Mouse (Mus musculus) forebrain, embryonic 15.5 days (tissue): ENCODE results near the gene Treh. TPM values are rescaled to one million over a fixed set of nuclear protein-coding genes. Genes with fewer than 3 reads are reported as not detected.

Experiments used
- ATAC-seq: fragments of 200-750 bp; cut with Nextera tagmentation; replicated peaks from 2 replicates; pipeline ENCODE4 v1.8.0; 2017; ENCODE audit warnings: mild to moderate bottlenecking, moderate TSS enrichment, moderate library complexity
- H3K27ac ChIP-seq: fragments of 300-500 bp; sonication (generic); replicated peaks from 2 replicates; pipeline ENCODE4 v1.5.1; 2015; ENCODE audit warnings: mild to moderate bottlenecking, inconsistent platforms
- H3K27me3 ChIP-seq: fragments of 300-500 bp; sonication (generic); 2 replicates; pipeline ENCODE4 v1.6.1; 2015; ENCODE audit warnings: inconsistent platforms
- H3K36me3 ChIP-seq: fragments of 300-500 bp; sonication (generic); 2 replicates; pipeline ENCODE4 v1.6.1; 2015; ENCODE audit warnings: mild to moderate bottlenecking, inconsistent platforms
- H3K4me1 ChIP-seq: fragments of 300-500 bp; sonication (generic); 2 replicates; pipeline ENCODE4 v1.6.1; 2015; ENCODE audit warnings: inconsistent platforms
- H3K4me2 ChIP-seq: fragments of 300-500 bp; sonication (generic); replicated peaks from 2 replicates; pipeline ENCODE4 v1.6.1; 2015; ENCODE audit warnings: mild to moderate bottlenecking, inconsistent platforms
- H3K4me3 ChIP-seq: fragments of 300-500 bp; sonication (generic); 2 replicates; pipeline ENCODE4 v1.5.1; 2015; ENCODE audit warnings: mild to moderate bottlenecking, inconsistent platforms
- H3K9ac ChIP-seq: fragments of 300-500 bp; sonication (generic); replicated peaks from 2 replicates; pipeline ENCODE4 v1.6.1; 2015; ENCODE audit warnings: mild to moderate bottlenecking, inconsistent platforms
- H3K9me3 ChIP-seq: fragments of 300-500 bp; sonication (generic); 2 replicates; pipeline ENCODE4 v1.6.1; 2016; ENCODE audit warnings: inconsistent platforms
- WGBS: fragments of 180-500 bp; shearing (Covaris S2); methylation state at CpG from one replicate; pipeline ENCODE4 v1.1.7; 2015; ENCODE audit warnings: mixed read lengths; 5-methylcytosine and 5-hydroxymethylcytosine counted together
- polyA plus RNA-seq: library from polyadenylated mRNA; unstranded; fragments of >200 nt; fragmentation: Nextera tagmentation; extraction: Ambion mirVana; gene quantifications from 2 replicates; pipeline ENCODE4 v1.2.1, GENCODE M21; 2015

The Treh gene
- polyA plus RNA-seq, 1 experiment from 2014 or later, result not detected

DNA sequence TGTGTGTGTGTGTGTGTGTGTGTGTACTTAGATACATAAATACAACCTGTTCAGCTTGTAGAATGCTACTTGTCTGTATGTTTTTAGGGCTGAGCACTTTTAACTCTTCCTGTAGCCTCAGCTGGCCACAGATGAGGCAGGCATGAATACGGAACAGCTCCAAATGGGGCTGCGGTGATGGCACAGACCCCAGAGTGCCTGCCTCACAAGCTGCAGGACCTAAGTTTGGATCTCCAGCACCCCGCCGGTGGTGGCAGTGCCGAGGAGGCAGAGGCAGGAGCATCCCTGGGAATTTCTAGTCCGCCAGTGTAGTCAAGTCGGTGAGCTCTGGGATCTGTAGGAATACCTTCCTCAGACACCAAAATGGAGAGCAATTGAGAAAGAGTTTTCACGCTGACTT, 26.0 kb upstream of the Treh start:
- Histone ChIP-seq H3K4me3 (no peak overlapping the region), H3K9me3 (no peaks in the 10 kb centered on the region), H3K36me3 (no peaks in the 10 kb centered on the region), H3K27me3 (no peaks in the 10 kb centered on the region), H3K27ac (no peak overlapping the region), H3K9ac (no peak overlapping the region), H3K4me1 (no peaks in the 10 kb centered on the region), H3K4me2 (no peak overlapping the region)
- ATAC-seq, result no peak
- 94% methylated on average over 8 of the region's 8 CpGs for WGBS

GRCm38 (mm10) chr9:44647656-44648055, 25.4 kb upstream of the Treh start:
- H3K36me3 ChIP-seq, result no peaks in the 10 kb centered on the region
- no peak overlapping the region for H3K4me2 ChIP-seq
- H3K9ac ChIP-seq, result no peak overlapping the region
- H3K27me3 ChIP-seq, result no peaks in the 10 kb centered on the region
- no peak overlapping the region for H3K4me3 ChIP-seq
- H3K9me3 ChIP-seq, result no peaks in the 10 kb centered on the region
- 77% methylated on average over 4 of the region's 4 CpGs for WGBS
- no peak overlapping the region for H3K27ac ChIP-seq
- no peak for ATAC-seq
- no peaks in the 10 kb centered on the region for H3K4me1 ChIP-seq

DNA sequence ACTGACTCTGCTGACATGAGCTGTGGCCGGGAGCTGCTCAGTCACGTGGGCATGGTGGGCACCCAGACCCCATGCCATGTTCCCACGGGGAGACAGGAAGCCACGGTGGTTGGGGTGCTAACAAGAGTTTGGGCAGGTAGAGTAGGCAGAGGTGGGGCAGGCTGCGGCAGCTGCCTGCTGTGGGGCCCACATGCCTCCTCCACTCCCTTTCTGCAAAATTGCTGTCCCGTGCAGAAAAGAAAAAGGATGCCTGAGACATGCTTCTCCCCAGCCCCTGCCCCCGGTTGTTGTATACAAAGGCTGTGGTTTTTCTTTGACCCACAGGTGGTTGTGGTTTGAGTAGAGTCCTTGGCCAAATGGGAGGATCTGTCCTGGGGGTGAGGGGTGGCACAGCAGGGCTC, 24.2 kb upstream of the Treh start:
- Histone ChIP-seq H3K27me3 (no peaks in the 10 kb centered on the region), H3K9ac (no peak overlapping the region), H3K36me3 (no peaks in the 10 kb centered on the region), H3K4me2 (no peak overlapping the region), H3K4me3 (no peak overlapping the region), H3K4me1 (no peaks in the 10 kb centered on the region), H3K27ac (no peak overlapping the region), H3K9me3 (no peaks in the 10 kb centered on the region)
- 79% methylated on average over 7 of the region's 7 CpGs for WGBS
- ATAC-seq, result no peak

- H3K4me2 ChIP-seq, result no peak overlapping the region
- peaks cover 7% of the 10 kb centered on the region for H3K4me1 ChIP-seq
- 10% methylated on average over 8 of the region's 8 CpGs for WGBS
- no peaks in the 10 kb centered on the region for H3K27me3 ChIP-seq
- no peak overlapping the region for H3K9ac ChIP-seq
- H3K36me3 ChIP-seq, result no peaks in the 10 kb centered on the region
- ATAC-seq, result peak; percentile 78
- H3K4me3 ChIP-seq, result no peak overlapping the region
- no peak overlapping the region for H3K27ac ChIP-seq
- H3K9me3 ChIP-seq, result no peaks in the 10 kb centered on the region
Observed at GRCm38 (mm10) chr9:44652027-44652426, 21.0 kb upstream of the Treh start.

DNA sequence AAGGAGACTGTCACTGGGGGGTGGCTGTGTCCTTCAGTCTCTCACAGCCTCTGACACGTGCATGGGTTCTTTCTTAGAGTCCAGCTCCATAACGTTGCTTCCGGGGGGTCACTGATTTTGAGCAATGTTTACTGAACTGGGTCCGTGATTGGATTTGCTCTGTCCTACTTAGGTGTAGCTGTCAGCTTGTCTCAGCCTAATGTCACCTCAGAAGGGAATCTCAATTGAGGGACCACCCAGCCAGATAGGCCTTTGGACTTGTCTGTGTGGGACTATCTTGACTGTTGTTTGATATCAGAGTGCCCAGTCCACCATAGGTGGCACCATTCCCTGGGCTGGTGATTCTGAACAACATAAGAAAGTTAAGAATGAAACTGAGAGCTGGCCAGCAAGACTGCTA, 19.1 kb upstream of the Treh start:
- Histone ChIP-seq H3K4me2 (no peak overlapping the region), H3K9ac (no peak overlapping the region), H3K36me3 (no peaks in the 10 kb centered on the region), H3K9me3 (no peaks in the 10 kb centered on the region), H3K4me3 (no peak overlapping the region), H3K27ac (no peak overlapping the region), H3K27me3 (no peaks in the 10 kb centered on the region), H3K4me1 (peaks cover 7% of the 10 kb centered on the region)
- ATAC-seq, result no peak
- 71% methylated on average over 4 of the region's 4 CpGs for WGBS

GRCm38 (mm10) chr9:44655098-44656066, 17.7 kb upstream of the Treh start:
- Histone ChIP-seq H3K4me1 (peaks cover 7% of the 10 kb centered on the region), H3K27ac (no peak overlapping the region), H3K4me3 (peak overlapping the region; percentile 0; the same call in 1 of the 2 replicates), H3K4me2 (peak overlapping the region; percentile 35), H3K9me3 (no peaks in the 10 kb centered on the region), H3K9ac (no peak overlapping the region), H3K27me3 (no peaks in the 10 kb centered on the region), H3K36me3 (no peaks in the 10 kb centered on the region)
- no peak for ATAC-seq
- 29% methylated on average over 26 of the region's 26 CpGs for WGBS

- Histone ChIP-seq H3K4me1 (no peaks in the 10 kb centered on the region), H3K4me2 (no peak overlapping the region), H3K36me3 (no peaks in the 10 kb centered on the region), H3K4me3 (no peak overlapping the region), H3K9me3 (no peaks in the 10 kb centered on the region), H3K27ac (no peak overlapping the region), H3K9ac (no peak overlapping the region), H3K27me3 (no peaks in the 10 kb centered on the region)
- 92% methylated on average over 6 of the region's 6 CpGs for WGBS
- ATAC-seq, result no peak
Observed at GRCm38 (mm10) chr9:44663706-44664105, 9.3 kb upstream of the Treh start.

- H3K9ac ChIP-seq, result no peak overlapping the region
- 89% methylated on average over 5 of the region's 5 CpGs for WGBS
- H3K27ac ChIP-seq, result no peak overlapping the region
- no peak overlapping the region for H3K4me3 ChIP-seq
- no peaks in the 10 kb centered on the region for H3K36me3 ChIP-seq
- no peaks in the 10 kb centered on the region for H3K27me3 ChIP-seq
- no peak overlapping the region for H3K4me2 ChIP-seq
- no peaks in the 10 kb centered on the region for H3K4me1 ChIP-seq
- no peaks in the 10 kb centered on the region for H3K9me3 ChIP-seq
- ATAC-seq, result no peak
Observed at GRCm38 (mm10) chr9:44671416-44671815, 1.6 kb upstream of the Treh start.

DNA sequence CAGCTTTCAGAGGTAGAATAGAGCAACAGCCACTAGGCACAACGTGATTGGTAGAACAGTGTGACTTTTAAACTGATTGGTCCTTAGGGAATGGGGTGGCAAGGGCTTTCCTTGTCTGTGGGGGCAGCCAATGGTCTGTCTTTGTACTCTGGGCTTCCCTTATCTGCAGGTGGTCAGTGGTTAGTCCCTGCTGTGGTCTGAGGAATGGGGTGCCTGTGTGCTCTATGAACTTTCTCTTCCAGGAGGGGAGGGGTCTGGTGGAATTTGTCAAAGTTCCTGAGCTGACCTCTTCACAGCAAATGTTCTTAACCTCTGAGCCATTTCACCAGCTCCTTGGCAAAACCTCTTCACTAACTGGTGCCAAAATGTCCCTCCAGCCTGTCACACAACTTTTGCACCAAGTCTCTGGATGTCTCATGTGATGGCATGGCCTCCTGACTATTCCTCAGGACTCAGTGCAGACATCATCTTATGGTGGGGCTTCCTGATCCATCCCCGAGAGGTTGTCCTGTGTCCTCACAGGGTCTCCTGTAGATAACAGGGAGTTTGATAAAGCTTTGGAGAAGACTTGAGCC, 655 bp upstream of the Treh start:
- Histone ChIP-seq H3K4me1 (no peaks in the 10 kb centered on the region), H3K27ac (no peak overlapping the region), H3K36me3 (no peaks in the 10 kb centered on the region), H3K4me2 (no peak overlapping the region), H3K27me3 (no peaks in the 10 kb centered on the region), H3K4me3 (no peak overlapping the region), H3K9me3 (no peaks in the 10 kb centered on the region), H3K9ac (no peak overlapping the region)
- WGBS, result 67% methylated on average over 2 of the region's 2 CpGs
- no peak for ATAC-seq

DNA sequence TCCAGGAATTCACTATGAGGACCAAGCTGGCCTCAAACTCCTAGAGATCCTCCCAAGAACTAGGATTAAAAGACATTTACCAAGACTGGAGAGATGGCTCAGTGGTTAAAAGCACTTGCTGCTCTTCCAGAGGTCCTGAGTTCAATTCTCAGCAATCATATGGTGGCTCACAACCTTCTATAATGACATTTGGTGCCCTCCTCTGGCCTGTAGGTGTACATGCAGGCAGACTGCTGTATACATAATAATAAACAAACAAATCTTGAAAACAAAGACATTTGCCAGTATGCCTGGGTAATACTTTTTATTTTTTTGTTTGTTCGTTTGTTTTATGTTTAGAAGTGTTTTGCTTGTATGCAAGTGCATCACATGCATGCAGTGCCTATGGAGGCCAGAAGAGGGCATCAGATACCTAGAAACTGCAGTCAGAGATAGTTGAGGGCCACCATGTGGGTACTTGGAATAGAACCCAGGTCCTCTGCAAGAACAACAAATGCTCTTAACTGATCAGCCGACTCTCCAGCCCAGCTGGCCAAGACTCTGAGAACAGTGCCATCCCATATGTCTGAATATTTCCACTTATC, 5.3 kb downstream of the Treh start:
- no peak for ATAC-seq
- WGBS, result 91% methylated on average over 2 of the region's 2 CpGs
- Histone ChIP-seq H3K9ac (no peak overlapping the region), H3K36me3 (no peaks in the 10 kb centered on the region), H3K27me3 (no peaks in the 10 kb centered on the region), H3K4me1 (no peaks in the 10 kb centered on the region), H3K27ac (no peak overlapping the region), H3K4me2 (no peak overlapping the region), H3K4me3 (no peak overlapping the region), H3K9me3 (no peaks in the 10 kb centered on the region)

GRCm38 (mm10) chr9:44679565-44679964, 6.5 kb downstream of the Treh start:
- H3K4me3 ChIP-seq, result no peak overlapping the region
- no peak overlapping the region for H3K9ac ChIP-seq
- 68% methylated on average over 5 of the region's 5 CpGs for WGBS
- H3K9me3 ChIP-seq, result no peaks in the 10 kb centered on the region
- no peaks in the 10 kb centered on the region for H3K27me3 ChIP-seq
- no peaks in the 10 kb centered on the region for H3K36me3 ChIP-seq
- no peak overlapping the region for H3K27ac ChIP-seq
- no peaks in the 10 kb centered on the region for H3K4me1 ChIP-seq
- H3K4me2 ChIP-seq, result no peak overlapping the region
- no peak for ATAC-seq

DNA sequence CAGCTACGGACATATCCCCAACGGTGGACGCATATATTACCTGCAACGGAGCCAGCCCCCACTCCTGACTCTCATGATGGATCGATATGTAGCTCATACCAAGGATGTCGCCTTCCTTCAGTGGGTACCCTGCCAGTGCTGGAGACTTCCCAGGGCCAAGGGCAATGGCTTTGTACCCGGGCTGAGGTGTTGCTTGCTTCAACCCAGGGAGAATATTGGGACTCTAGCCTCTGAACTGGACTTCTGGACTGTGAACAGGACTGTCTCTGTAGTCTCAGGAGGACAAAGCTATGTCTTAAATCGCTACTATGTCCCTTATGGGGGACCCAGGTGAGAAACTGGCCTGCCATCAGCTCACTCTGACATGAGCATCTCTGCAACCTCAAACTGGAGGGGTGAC, 10.0 kb downstream of the Treh start:
- Histone ChIP-seq H3K36me3 (peaks cover 15% of the 10 kb centered on the region), H3K4me3 (no peak overlapping the region), H3K27me3 (no peaks in the 10 kb centered on the region), H3K4me1 (peaks cover 18% of the 10 kb centered on the region), H3K27ac (no peak overlapping the region), H3K9me3 (no peaks in the 10 kb centered on the region), H3K4me2 (no peak overlapping the region), H3K9ac (no peak overlapping the region)
- no peak for ATAC-seq
- WGBS, result 86% methylated on average over 8 of the region's 8 CpGs
